Mouse (Mus musculus): Measurements from ENCODE around the gene Mlkl. TPM values are rescaled to one million over a fixed set of nuclear protein-coding genes. Genes with fewer than 3 reads are reported as not detected.
"Not testable (repeated sequence)": the region's sequence is repeated elsewhere in the genome, so short reads cannot be mapped to it uniquely, and the experiment has no call there.

The Mlkl gene
- polyA plus RNA-seq, 1 experiment from 2014 or later: 0.43 TPM

GRCm38 (mm10) chr8:111337311-111337889 lies 577 bp downstream of the Mlkl start:
- WGBS: 24% methylated on average over 17 of the region's 17 CpGs
- Histone ChIP-seq H3K9me3 (ENCODE audit: control insufficient read depth, low read length) (no peaks in the 10 kb centered on the region), H3K4me2 (ENCODE audit: low read depth, low read length, severe bottlenecking) (peak overlapping the region; percentile 80), H3K27me3 (ENCODE audit: control insufficient read depth, insufficient read depth, low read length) (peaks cover 6% of the 10 kb centered on the region; the same call in 1 of the 2 replicates), H3K36me3 (ENCODE audit: control insufficient read depth, insufficient read depth, low read length) (no peaks in the 10 kb centered on the region), H3K4me3 (ENCODE audit: low read depth, low read length) (peak overlapping the region; percentile 38), H3K9ac (ENCODE audit: low read length) (peak overlapping the region; percentile 43), H3K4me1 (replicated peaks; ENCODE audit: control insufficient read depth, insufficient read depth, low read length) (0 out of 2 replicates have a peak, but pooled peaks cover 3% of the 10 kb centered on the region), H3K27ac (ENCODE audit: low read depth, low read length) (no peak overlapping the region)
- ATAC-seq (replicated peaks; ENCODE audit: low FRiP score): no peak
- DNase-seq (ENCODE audit: low spot score): no peak

DNA sequence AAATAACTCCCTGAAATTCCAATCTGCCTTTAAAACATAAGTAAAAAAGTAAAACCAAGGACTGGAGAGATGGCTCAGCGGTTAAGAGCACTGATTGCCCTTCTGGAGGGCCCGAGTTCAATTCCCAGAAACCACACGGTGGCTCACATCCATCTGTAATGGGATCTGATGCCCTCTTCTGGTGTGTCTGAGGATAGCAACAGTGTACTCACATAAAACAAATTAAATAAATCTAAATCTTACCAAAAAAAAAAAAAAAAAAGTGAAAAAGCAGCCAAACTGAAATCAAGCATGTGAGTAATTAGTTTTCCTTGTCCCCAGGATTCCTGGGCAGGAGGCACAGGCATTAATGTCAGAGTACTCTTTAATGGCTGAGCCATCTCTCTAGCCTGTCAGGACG lies 1.3 kb downstream of the Mlkl start:
- no peak overlapping the region for H3K9ac ChIP-seq (ENCODE audit: low read length)
- H3K4me1 ChIP-seq (replicated peaks; ENCODE audit: control insufficient read depth, insufficient read depth, low read length): 0 out of 2 replicates have a peak, but pooled peaks cover 3% of the 10 kb centered on the region
- H3K4me2 ChIP-seq (ENCODE audit: low read depth, low read length, severe bottlenecking): no peak overlapping the region
- no peak overlapping the region for H3K4me3 ChIP-seq (ENCODE audit: low read depth, low read length)
- WGBS: 79% methylated on average over 4 of the region's 4 CpGs
- H3K27ac ChIP-seq (ENCODE audit: low read depth, low read length): no peak overlapping the region
- no peak for DNase-seq (ENCODE audit: low spot score)
- no peak for ATAC-seq (replicated peaks; ENCODE audit: low FRiP score)
- no peaks in the 10 kb centered on the region for H3K9me3 ChIP-seq (ENCODE audit: control insufficient read depth, low read length)
- peaks cover 6% of the 10 kb centered on the region; the same call in 1 of the 2 replicates for H3K27me3 ChIP-seq (ENCODE audit: control insufficient read depth, insufficient read depth, low read length)
- no peaks in the 10 kb centered on the region for H3K36me3 ChIP-seq (ENCODE audit: control insufficient read depth, insufficient read depth, low read length)

GRCm38 (mm10) chr8:111325222-111325790 lies 12.7 kb downstream of the Mlkl start:
- Histone ChIP-seq H3K4me2 (ENCODE audit: low read depth, low read length, severe bottlenecking) (no peak overlapping the region), H3K36me3 (ENCODE audit: control insufficient read depth, insufficient read depth, low read length) (no peaks in the 10 kb centered on the region), H3K4me3 (ENCODE audit: low read depth, low read length) (no peak overlapping the region), H3K9me3 (ENCODE audit: control insufficient read depth, low read length) (no peaks in the 10 kb centered on the region), H3K27me3 (ENCODE audit: control insufficient read depth, insufficient read depth, low read length) (no peaks in the 10 kb centered on the region), H3K9ac (ENCODE audit: low read length) (no peak overlapping the region), H3K27ac (ENCODE audit: low read depth, low read length) (no peak overlapping the region), H3K4me1 (replicated peaks; ENCODE audit: control insufficient read depth, insufficient read depth, low read length) (no peaks in the 10 kb centered on the region)
- DNase-seq (ENCODE audit: low spot score) (no peak), ATAC-seq (replicated peaks; ENCODE audit: low FRiP score) (no peak)
- WGBS: 86% methylated on average over 6 of the region's 6 CpGs

DNA sequence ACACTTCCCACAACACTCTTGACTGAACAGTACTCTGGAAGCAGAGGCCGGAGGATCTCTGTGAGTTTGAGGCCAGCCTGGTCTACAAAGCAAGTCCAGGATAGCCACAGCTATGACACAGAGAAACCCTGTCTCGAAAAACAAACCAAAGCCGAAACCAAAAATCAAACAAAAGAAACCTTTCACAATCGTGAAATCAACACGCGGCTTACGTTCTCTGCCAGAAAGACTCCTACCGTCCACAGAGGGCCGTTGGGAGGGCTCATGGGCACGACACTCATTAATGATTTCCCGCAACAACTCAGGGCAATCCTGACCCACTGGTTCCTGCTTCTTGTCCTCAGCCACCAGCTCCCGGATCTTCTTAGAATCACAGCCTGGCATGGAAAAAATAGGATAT lies 23.2 kb downstream of the Mlkl start:
- Histone ChIP-seq H3K4me3 (ENCODE audit: low read depth, low read length) (no peak overlapping the region), H3K27ac (ENCODE audit: low read depth, low read length) (no peak overlapping the region), H3K27me3 (ENCODE audit: control insufficient read depth, insufficient read depth, low read length) (no peaks in the 10 kb centered on the region), H3K36me3 (ENCODE audit: control insufficient read depth, insufficient read depth, low read length) (no peaks in the 10 kb centered on the region), H3K9me3 (ENCODE audit: control insufficient read depth, low read length) (no peaks in the 10 kb centered on the region), H3K4me1 (replicated peaks; ENCODE audit: control insufficient read depth, insufficient read depth, low read length) (no peaks in the 10 kb centered on the region), H3K9ac (ENCODE audit: low read length) (no peak overlapping the region), H3K4me2 (ENCODE audit: low read depth, low read length, severe bottlenecking) (no peak overlapping the region)
- DNase-seq (ENCODE audit: low spot score) (no peak), ATAC-seq (replicated peaks; ENCODE audit: low FRiP score) (no peak)
- 89% methylated on average over 12 of the region's 12 CpGs for WGBS

DNA sequence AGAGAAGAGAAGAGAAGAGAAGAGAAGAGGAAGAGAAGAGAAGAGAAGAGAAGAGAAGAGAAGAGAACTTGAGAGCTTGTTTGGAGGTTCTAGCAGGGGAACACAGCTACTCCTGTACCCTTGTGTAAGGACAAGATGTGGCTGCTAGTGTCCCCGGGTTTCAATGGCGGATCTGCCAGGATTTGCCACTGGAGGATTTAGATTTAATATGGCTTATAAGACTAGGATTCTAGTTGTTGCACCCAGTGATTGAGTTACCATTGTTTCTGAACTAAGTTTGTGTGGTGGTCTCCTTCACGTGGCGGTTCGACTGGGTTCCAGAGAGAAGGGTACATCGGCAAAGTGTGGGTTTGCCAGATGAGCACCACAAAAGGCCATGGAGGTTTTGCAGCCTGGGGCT lies 24.0 kb downstream of the Mlkl start:
- H3K4me2 ChIP-seq (ENCODE audit: low read depth, low read length, severe bottlenecking); H3K36me3 ChIP-seq (ENCODE audit: control insufficient read depth, insufficient read depth, low read length); H3K4me3 ChIP-seq (ENCODE audit: low read depth, low read length); H3K27me3 ChIP-seq (ENCODE audit: control insufficient read depth, insufficient read depth, low read length); H3K27ac ChIP-seq (ENCODE audit: low read depth, low read length); DNase-seq (ENCODE audit: low spot score); H3K9ac ChIP-seq (ENCODE audit: low read length); H3K4me1 ChIP-seq (replicated peaks; ENCODE audit: control insufficient read depth, insufficient read depth, low read length); H3K9me3 ChIP-seq (ENCODE audit: control insufficient read depth, low read length); ATAC-seq (replicated peaks; ENCODE audit: low FRiP score): not testable (repeated sequence)
- 90% methylated on average over 6 of the region's 6 CpGs for WGBS

GRCm38 (mm10) chr8:111312758-111313162 lies 25.2 kb downstream of the Mlkl start:
- no peak overlapping the region for H3K27ac ChIP-seq (ENCODE audit: low read depth, low read length)
- 74% methylated on average over 3 of the region's 3 CpGs for WGBS
- DNase-seq (ENCODE audit: low spot score): no peak
- H3K9ac ChIP-seq (ENCODE audit: low read length): no peak overlapping the region
- H3K4me1 ChIP-seq (replicated peaks; ENCODE audit: control insufficient read depth, insufficient read depth, low read length): no peaks in the 10 kb centered on the region
- no peaks in the 10 kb centered on the region for H3K27me3 ChIP-seq (ENCODE audit: control insufficient read depth, insufficient read depth, low read length)
- H3K36me3 ChIP-seq (ENCODE audit: control insufficient read depth, insufficient read depth, low read length): no peaks in the 10 kb centered on the region
- H3K9me3 ChIP-seq (ENCODE audit: control insufficient read depth, low read length): no peaks in the 10 kb centered on the region
- H3K4me2 ChIP-seq (ENCODE audit: low read depth, low read length, severe bottlenecking): no peak overlapping the region
- no peak for ATAC-seq (replicated peaks; ENCODE audit: low FRiP score)
- H3K4me3 ChIP-seq (ENCODE audit: low read depth, low read length): no peak overlapping the region

GRCm38 (mm10) chr8:111310006-111310405 lies 28.0 kb downstream of the Mlkl start:
- H3K4me3 ChIP-seq (ENCODE audit: low read depth, low read length); H3K27me3 ChIP-seq (ENCODE audit: control insufficient read depth, insufficient read depth, low read length); H3K9me3 ChIP-seq (ENCODE audit: control insufficient read depth, low read length); H3K4me2 ChIP-seq (ENCODE audit: low read depth, low read length, severe bottlenecking); ATAC-seq (replicated peaks; ENCODE audit: low FRiP score); DNase-seq (ENCODE audit: low spot score); H3K36me3 ChIP-seq (ENCODE audit: control insufficient read depth, insufficient read depth, low read length); H3K27ac ChIP-seq (ENCODE audit: low read depth, low read length); H3K9ac ChIP-seq (ENCODE audit: low read length); H3K4me1 ChIP-seq (replicated peaks; ENCODE audit: control insufficient read depth, insufficient read depth, low read length): not testable (repeated sequence)
- WGBS: 92% methylated on average over 15 of the region's 15 CpGs

- H3K9me3 ChIP-seq (ENCODE audit: control insufficient read depth, low read length): no peaks in the 10 kb centered on the region
- no peak for DNase-seq (ENCODE audit: low spot score)
- ATAC-seq (replicated peaks; ENCODE audit: low FRiP score): no peak
- H3K4me3 ChIP-seq (ENCODE audit: low read depth, low read length): no peak overlapping the region
- H3K4me2 ChIP-seq (ENCODE audit: low read depth, low read length, severe bottlenecking): no peak overlapping the region
- H3K27ac ChIP-seq (ENCODE audit: low read depth, low read length): no peak overlapping the region
- no peaks in the 10 kb centered on the region for H3K4me1 ChIP-seq (replicated peaks; ENCODE audit: control insufficient read depth, insufficient read depth, low read length)
- H3K27me3 ChIP-seq (ENCODE audit: control insufficient read depth, insufficient read depth, low read length): no peaks in the 10 kb centered on the region
- WGBS: 20% methylated on average over 5 of the region's 5 CpGs
- no peaks in the 10 kb centered on the region for H3K36me3 ChIP-seq (ENCODE audit: control insufficient read depth, insufficient read depth, low read length)
- no peak overlapping the region for H3K9ac ChIP-seq (ENCODE audit: low read length)
Observed at GRCm38 (mm10) chr8:111305031-111305730, 32.8 kb downstream of the Mlkl start.

Data from forebrain, embryonic 11.5 days (tissue).